Mouse (Mus musculus) erythroid progenitor cell, adult 5-6 weeks (primary cell): ENCODE data around the gene Ireb2. TPM values are rescaled to one million over a fixed set of nuclear protein-coding genes. Genes with fewer than 3 reads are reported as not detected.
"Not testable (repeated sequence)": the region's sequence is repeated elsewhere in the genome, so short reads cannot be mapped to it uniquely, and the experiment has no call there.

Experiments
- ATAC-seq: replicated peaks from 2 replicates; pipeline ENCODE4 v1.8.0; 2016; ENCODE audit warnings: moderate number of reproducible peaks, mild to moderate bottlenecking, moderate TSS enrichment, inconsistent platforms; ENCODE audit not compliant: poor library complexity, low FRiP score, severe bottlenecking
- total RNA-seq, 2 experiments: library from RNA; stranded (forward) in 1 of 2; stranded (reverse) in 1 of 2; fragments of 150-400 nt in 1 of 2; fragments of 186-747, 209-891 nt in 1 of 2; gene quantifications; 2 replicates each; pipeline versions ENCODE4 v1.2.3 to v1.2.4; 2015 to 2017; ENCODE audit warnings: low replicate concordance in 2 of 2

The Ireb2 gene
- total RNA-seq (2015; ENCODE audit: low replicate concordance) (22.3 and 33.1 TPM in 2 replicates), total RNA-seq (2017; ENCODE audit: low replicate concordance) (29.8 and 34.7 TPM in 2 replicates)

- peak; percentile 96 for ATAC-seq
Observed at GRCm38 (mm10) chr9:54863363-54864281, at the start of gene Ireb2. TSS of gene Ireb2 (plus strand) at chr9:54863789.

- no peak for ATAC-seq
Observed at GRCm38 (mm10) chr9:54816508-54817201, 46.9 kb upstream of the Ireb2 start.

DNA sequence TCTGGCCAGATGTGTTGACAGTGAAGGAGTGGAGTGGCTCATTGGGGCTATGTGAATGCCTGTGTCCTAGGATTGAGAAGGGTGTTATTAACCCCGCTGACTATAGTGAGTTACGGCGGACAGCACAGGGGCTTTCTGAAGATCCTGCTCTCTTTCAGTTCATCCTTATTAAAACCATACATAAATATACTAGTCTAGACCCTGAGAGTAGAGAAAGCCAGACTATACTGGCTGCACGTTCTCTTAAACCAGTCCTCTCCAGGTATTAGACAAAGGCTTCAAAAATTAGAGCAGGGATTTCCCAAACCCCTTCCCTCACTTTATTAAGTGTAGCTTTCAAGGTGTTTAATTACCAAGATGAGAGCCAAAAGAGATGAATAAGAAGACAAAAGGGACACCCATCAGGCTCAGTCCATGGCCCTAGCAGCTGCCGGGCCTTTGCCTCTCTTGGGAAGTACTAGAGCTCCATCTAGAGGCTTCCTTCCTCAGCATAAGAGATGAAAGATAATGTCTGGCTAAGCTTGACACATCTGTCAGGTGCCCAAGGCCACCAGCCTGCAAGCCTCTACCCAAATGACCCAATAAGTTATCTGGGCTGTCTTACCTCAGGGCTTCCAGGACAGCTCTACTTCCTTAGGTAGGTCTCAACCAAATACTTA, 42.0 kb upstream of the Ireb2 start:
- no peak for ATAC-seq

DNA sequence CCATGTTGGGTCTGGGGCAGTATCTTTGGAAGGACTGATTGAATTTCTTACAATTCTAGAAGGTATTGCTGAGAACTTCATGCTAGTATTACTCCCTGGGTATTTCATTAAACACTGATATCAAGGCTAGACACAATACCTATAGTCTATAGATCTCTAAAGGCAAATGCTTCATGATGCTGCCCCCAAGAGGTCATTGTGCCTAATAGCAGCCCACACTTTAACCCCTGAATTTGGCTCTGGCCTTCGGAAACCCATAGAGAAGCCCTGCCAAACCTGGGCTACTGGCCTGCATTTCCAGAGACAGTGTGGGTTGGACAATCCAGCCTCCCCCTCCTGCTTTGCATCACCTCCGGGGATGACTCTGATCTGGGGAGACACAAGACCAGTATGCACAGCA, 33.8 kb upstream of the Ireb2 start:
- ATAC-seq, result peak; percentile 49; the same call in 1 of the 2 replicates

DNA sequence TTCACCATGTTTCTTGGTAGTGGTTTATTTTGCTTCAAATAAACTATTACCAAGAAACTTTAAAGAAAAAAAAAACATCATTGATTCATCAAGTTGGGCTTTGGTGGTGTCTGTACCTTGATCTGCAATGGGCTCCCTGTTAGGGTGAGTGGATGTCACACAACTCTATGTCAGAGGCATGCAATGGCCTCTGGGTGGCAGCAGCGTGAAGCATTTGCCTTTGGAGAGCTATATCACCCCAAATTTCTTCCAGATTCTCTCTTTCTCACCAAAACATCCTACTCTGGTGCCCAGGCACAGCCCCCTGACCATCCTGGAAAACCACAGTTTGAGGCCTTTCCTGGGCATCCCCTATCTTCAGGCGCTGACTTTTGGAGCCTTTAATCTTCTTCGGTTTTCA, 33.0 kb upstream of the Ireb2 start:
- ATAC-seq, result no peak

GRCm38 (mm10) chr9:54833831-54834230, 29.8 kb upstream of the Ireb2 start:
- ATAC-seq, result no peak

- not testable (repeated sequence) for ATAC-seq
Observed at GRCm38 (mm10) chr9:54835951-54836717, 27.5 kb upstream of the Ireb2 start.

DNA sequence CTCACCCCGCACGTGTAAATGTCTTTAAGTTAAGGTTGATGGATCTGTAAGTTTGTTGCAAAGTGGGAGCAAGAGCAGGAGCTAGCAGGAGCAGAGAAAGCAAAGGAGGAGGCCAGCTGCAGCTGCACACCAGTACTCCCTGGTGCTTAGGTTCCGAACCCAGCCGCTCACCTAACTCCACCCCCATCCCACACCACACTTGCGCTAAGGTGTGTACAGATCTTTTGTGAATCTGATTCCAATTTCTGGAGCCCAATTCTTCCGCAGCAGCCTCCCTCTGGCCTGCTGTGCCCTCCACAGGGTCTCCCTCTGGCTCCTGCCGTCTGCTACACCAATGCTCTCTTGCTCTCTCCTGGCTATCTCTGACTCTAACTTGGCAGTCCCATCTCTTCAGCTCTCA, 25.8 kb upstream of the Ireb2 start:
- no peak for ATAC-seq

- no peak for ATAC-seq
Observed at GRCm38 (mm10) chr9:54840145-54840544, 23.4 kb upstream of the Ireb2 start.

- ATAC-seq, result no peak
Observed at GRCm38 (mm10) chr9:54842311-54842710, 21.3 kb upstream of the Ireb2 start.

DNA sequence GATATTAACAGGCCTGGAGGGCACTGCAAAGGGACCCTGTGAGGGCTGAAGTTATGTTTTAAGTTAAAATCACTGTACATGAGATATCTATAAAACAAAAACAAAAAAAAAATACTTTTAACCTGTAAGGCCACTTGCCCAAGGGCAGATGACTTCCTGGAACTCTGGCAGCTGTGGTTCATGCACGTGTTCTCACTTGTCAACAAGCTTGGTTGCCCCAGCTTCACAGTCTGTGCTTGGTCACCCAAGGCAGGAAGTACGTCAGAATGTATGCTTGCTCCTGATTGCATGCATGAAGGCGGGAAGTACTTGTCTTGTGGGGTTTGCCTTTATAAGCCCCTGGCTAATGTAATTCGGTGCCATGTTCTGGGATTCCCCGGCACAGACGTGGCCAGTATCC, 19.7 kb upstream of the Ireb2 start:
- no peak for ATAC-seq

GRCm38 (mm10) chr9:54844556-54845176, 18.9 kb upstream of the Ireb2 start:
- no peak for ATAC-seq

- ATAC-seq, result no peak
Observed at GRCm38 (mm10) chr9:54848203-54848602, 15.4 kb upstream of the Ireb2 start.

DNA sequence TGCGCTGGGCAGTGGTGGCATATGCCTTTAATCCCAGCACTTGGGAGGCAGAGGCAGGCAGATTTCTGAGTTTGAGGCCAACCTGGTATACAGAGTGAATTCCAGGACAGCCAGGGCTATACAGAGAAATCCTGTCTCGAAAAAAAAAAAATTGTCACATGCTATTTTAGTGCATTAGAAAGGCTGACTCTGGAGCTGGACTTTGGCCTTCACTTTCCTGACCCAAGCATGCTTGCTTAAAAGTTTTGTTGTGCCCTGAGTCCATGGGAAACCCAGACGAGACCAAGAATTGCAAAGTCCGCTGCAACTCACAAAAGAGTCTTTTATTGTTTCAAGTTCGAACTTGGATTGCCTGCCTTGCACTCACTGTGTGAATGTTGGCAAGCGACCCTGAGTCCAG, 10.6 kb upstream of the Ireb2 start:
- ATAC-seq, result not testable (repeated sequence)

GRCm38 (mm10) chr9:54853619-54854018, 10.0 kb upstream of the Ireb2 start:
- ATAC-seq, result no peak

GRCm38 (mm10) chr9:54855638-54856037, 8.0 kb upstream of the Ireb2 start:
- ATAC-seq, result no peak

GRCm38 (mm10) chr9:54856121-54856520, 7.5 kb upstream of the Ireb2 start:
- no peak for ATAC-seq

DNA sequence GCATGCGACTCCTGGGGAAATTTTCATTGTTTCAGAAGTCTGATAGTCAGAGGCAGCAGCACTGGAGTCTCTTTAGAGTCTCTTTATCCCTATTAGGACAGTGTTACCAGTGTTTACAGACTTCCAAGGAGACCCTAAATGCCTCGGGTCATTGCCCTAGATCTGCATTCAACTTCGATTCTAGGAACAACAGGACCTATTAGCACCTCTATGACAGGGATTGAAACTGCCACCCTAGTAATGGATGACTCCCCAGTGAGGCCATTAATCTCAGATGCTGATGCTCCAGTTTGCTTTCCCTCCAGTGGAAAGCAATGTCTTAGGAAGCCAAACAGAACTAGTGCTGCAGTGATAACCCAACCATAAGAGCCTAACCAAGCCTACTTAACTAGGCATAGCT, 6.1 kb upstream of the Ireb2 start:
- no peak for ATAC-seq

DNA sequence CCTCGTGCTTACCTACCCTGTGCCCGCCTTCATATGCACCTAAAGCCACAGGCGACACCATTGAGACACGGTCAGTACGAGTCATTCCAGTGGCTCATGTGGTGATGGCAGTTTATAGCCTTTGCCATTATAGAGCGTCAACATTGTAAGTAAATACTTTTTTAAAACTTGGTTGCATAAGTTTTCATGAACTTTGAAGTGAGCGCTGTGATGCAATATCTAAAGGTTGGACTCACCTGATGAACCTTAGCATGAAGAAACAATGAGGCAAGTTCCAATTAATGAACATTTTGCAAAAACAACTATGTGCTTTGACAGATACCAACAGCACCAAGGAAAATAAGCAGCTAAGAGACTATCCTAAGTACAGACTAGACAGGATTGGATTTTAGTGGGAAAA, 3.1 kb upstream of the Ireb2 start:
- no peak for ATAC-seq
